Mouse (Mus musculus) stomach, embryonic 15.5 days (tissue): ENCODE measurements around the gene Irak2. TPM values are rescaled to one million over a fixed set of nuclear protein-coding genes. Genes with fewer than 3 reads are reported as not detected.

ENCODE experiments used
- ATAC-seq: fragments of 200-750 bp; cut with Nextera tagmentation; 2 replicates; pipeline ENCODE4 v1.8.0; 2017; ENCODE audit warnings: low read depth, moderate number of reproducible peaks, moderate TSS enrichment; ENCODE audit not compliant: insufficient read depth, low FRiP score
- H3K27ac ChIP-seq: fragments of 300-500 bp; sonication (generic); 2 replicates; pipeline ENCODE4 v1.5.1; 2015; ENCODE audit warnings: mild to moderate bottlenecking, inconsistent platforms
- H3K27me3 ChIP-seq: fragments of 300-500 bp; sonication (generic); replicated peaks from 2 replicates; pipeline ENCODE4 v1.6.1; 2015; ENCODE audit warnings: inconsistent platforms
- H3K36me3 ChIP-seq: fragments of 300-500 bp; sonication (generic); 2 replicates; pipeline ENCODE4 v1.6.1; 2015; ENCODE audit warnings: inconsistent platforms
- H3K4me1 ChIP-seq: fragments of 300-500 bp; sonication (generic); 2 replicates; pipeline ENCODE4 v1.6.1; 2015; ENCODE audit warnings: inconsistent platforms
- H3K4me2 ChIP-seq: fragments of 300-500 bp; sonication (generic); 2 replicates; pipeline ENCODE4 v1.6.1; 2015; ENCODE audit warnings: mild to moderate bottlenecking, inconsistent platforms
- H3K4me3 ChIP-seq: fragments of 300-500 bp; sonication (generic); replicated peaks from 2 replicates; pipeline ENCODE4 v1.5.1; 2015; ENCODE audit warnings: inconsistent platforms
- H3K9ac ChIP-seq: fragments of 300-500 bp; sonication (generic); 2 replicates; pipeline ENCODE4 v1.6.1; 2015; ENCODE audit warnings: inconsistent platforms
- H3K9me3 ChIP-seq: fragments of 300-500 bp; sonication (generic); 2 replicates; pipeline ENCODE4 v1.6.1; 2016; ENCODE audit warnings: inconsistent platforms
- WGBS: fragments of 180-500 bp; shearing (Covaris S2); methylation state at CpG from one replicate; pipeline ENCODE4 v1.1.7; 2015; 5-methylcytosine and 5-hydroxymethylcytosine counted together
- polyA plus RNA-seq: library from polyadenylated mRNA; unstranded; fragments of >200 nt; fragmentation: Nextera tagmentation; extraction: Ambion mirVana; gene quantifications from 2 replicates; pipeline ENCODE4 v1.2.1, GENCODE M21; 2015

The Irak2 gene
- 8.0 and 10.0 TPM in 2 replicates for polyA plus RNA-seq

GRCm38 (mm10) chr6:113638302-113639040 lies at the start of gene Irak2:
Gene Irak2 (plus strand): TSS chr6:113638467.
- peak; percentile 91 for ATAC-seq
- H3K27ac ChIP-seq: peak within 1 kb of the TSS; percentile 19; the same call in 1 of the 2 replicates
- peaks cover 3% of the 10 kb centered on the region; the same call in 1 of the 2 replicates for H3K4me1 ChIP-seq
- no peaks in the 10 kb centered on the region for H3K9me3 ChIP-seq
- H3K27me3 ChIP-seq: no peaks in the 10 kb centered on the region
- H3K4me3 ChIP-seq: peak within 1 kb of the TSS; percentile 56
- H3K9ac ChIP-seq: peak within 1 kb of the TSS; percentile 38; the same call in 1 of the 2 replicates
- H3K4me2 ChIP-seq: peak within 1 kb of the TSS; percentile 66
- WGBS: 7% methylated on average over 37 of the region's 37 CpGs
- H3K36me3 ChIP-seq: no peaks in the 10 kb centered on the region

- WGBS: 91% methylated on average over 2 of the region's 2 CpGs
- no peak overlapping the region for H3K4me2 ChIP-seq
- no peaks in the 10 kb centered on the region for H3K36me3 ChIP-seq
- H3K27ac ChIP-seq: no peak overlapping the region
- no peak overlapping the region for H3K4me3 ChIP-seq
- ATAC-seq: no peak
- no peaks in the 10 kb centered on the region for H3K4me1 ChIP-seq
- no peak overlapping the region for H3K9ac ChIP-seq
- no peaks in the 10 kb centered on the region for H3K9me3 ChIP-seq
- H3K27me3 ChIP-seq: no peaks in the 10 kb centered on the region
Measured at GRCm38 (mm10) chr6:113592637-113593036, 45.6 kb upstream of the Irak2 start.

- Histone ChIP-seq H3K4me2 (no peak overlapping the region), H3K4me1 (peaks cover 9% of the 10 kb centered on the region; the same call in 1 of the 2 replicates), H3K9ac (no peak overlapping the region), H3K27ac (no peak overlapping the region), H3K4me3 (no peak overlapping the region), H3K9me3 (no peaks in the 10 kb centered on the region), H3K27me3 (no peaks in the 10 kb centered on the region), H3K36me3 (no peaks in the 10 kb centered on the region)
- no peak for ATAC-seq
- WGBS: 84% methylated on average over 4 of the region's 4 CpGs
Measured at GRCm38 (mm10) chr6:113597945-113598344, 40.3 kb upstream of the Irak2 start.

GRCm38 (mm10) chr6:113599833-113600232 lies 38.4 kb upstream of the Irak2 start:
- no peaks in the 10 kb centered on the region for H3K27me3 ChIP-seq
- no peak overlapping the region; the same call in 1 of the 2 replicates for H3K27ac ChIP-seq
- no peaks in the 10 kb centered on the region for H3K9me3 ChIP-seq
- H3K9ac ChIP-seq: no peak overlapping the region
- H3K4me1 ChIP-seq: peaks cover 9% of the 10 kb centered on the region; the same call in 1 of the 2 replicates
- WGBS: 46% methylated on average over 5 of the region's 5 CpGs
- H3K36me3 ChIP-seq: no peaks in the 10 kb centered on the region
- ATAC-seq: 0 out of 2 replicates have a peak, but pooled peaks have one; percentile 25
- H3K4me3 ChIP-seq: no peak overlapping the region
- no peak overlapping the region for H3K4me2 ChIP-seq

- 0 out of 2 replicates have a peak within 1 kb of the TSS, but pooled peaks have one; percentile 3 for H3K4me2 ChIP-seq
- no peak within 1 kb of the TSS; the same call in 1 of the 2 replicates for H3K27ac ChIP-seq
- 40% methylated on average over 23 of the region's 23 CpGs for WGBS
- ATAC-seq: no peak
- H3K9me3 ChIP-seq: no peaks in the 10 kb centered on the region
- H3K9ac ChIP-seq: no peak within 1 kb of the TSS
- H3K4me1 ChIP-seq: peaks cover 9% of the 10 kb centered on the region; the same call in 1 of the 2 replicates
- no peak within 1 kb of the TSS for H3K4me3 ChIP-seq
- H3K27me3 ChIP-seq: no peaks in the 10 kb centered on the region
- no peaks in the 10 kb centered on the region for H3K36me3 ChIP-seq
Measured at GRCm38 (mm10) chr6:113600543-113601139, 37.6 kb upstream of the Irak2 start, which contains the start of gene Fancd2os. Gene Fancd2os (minus strand): TSS chr6:113600715.

GRCm38 (mm10) chr6:113602821-113603220 lies 35.4 kb upstream of the Irak2 start:
- Histone ChIP-seq H3K9ac (no peak overlapping the region), H3K36me3 (no peaks in the 10 kb centered on the region), H3K4me3 (no peak overlapping the region), H3K27me3 (no peaks in the 10 kb centered on the region), H3K27ac (no peak overlapping the region), H3K4me1 (peaks cover 15% of the 10 kb centered on the region), H3K9me3 (no peaks in the 10 kb centered on the region), H3K4me2 (no peak overlapping the region)
- ATAC-seq: no peak
- WGBS: 89% methylated on average over 6 of the region's 6 CpGs

- H3K4me1 ChIP-seq: peaks cover 15% of the 10 kb centered on the region
- H3K27ac ChIP-seq: peak overlapping the region; percentile 74; the same call in 1 of the 2 replicates
- H3K9me3 ChIP-seq: no peaks in the 10 kb centered on the region
- H3K4me3 ChIP-seq: peak overlapping the region; percentile 92
- 52% methylated on average over 12 of the region's 12 CpGs for WGBS
- H3K4me2 ChIP-seq: peak overlapping the region; percentile 81
- H3K36me3 ChIP-seq: no peaks in the 10 kb centered on the region
- peak overlapping the region; percentile 86; the same call in 1 of the 2 replicates for H3K9ac ChIP-seq
- H3K27me3 ChIP-seq: no peaks in the 10 kb centered on the region
- no peak for ATAC-seq
Measured at GRCm38 (mm10) chr6:113603993-113604392, 34.3 kb upstream of the Irak2 start.

- peak within 1 kb of the TSS; percentile 86 for H3K9ac ChIP-seq
- H3K9me3 ChIP-seq: no peaks in the 10 kb centered on the region
- H3K4me3 ChIP-seq: peak within 1 kb of the TSS; percentile 92
- WGBS: under 1% methylated on average over 57 of the region's 65 CpGs
- H3K4me2 ChIP-seq: peak within 1 kb of the TSS; percentile 81
- peaks cover 14% of the 10 kb centered on the region for H3K4me1 ChIP-seq
- ATAC-seq: peak; percentile 92
- no peaks in the 10 kb centered on the region for H3K36me3 ChIP-seq
- peak within 1 kb of the TSS; percentile 74 for H3K27ac ChIP-seq
- no peaks in the 10 kb centered on the region for H3K27me3 ChIP-seq
Measured at GRCm38 (mm10) chr6:113604432-113605223, 33.6 kb upstream of the Irak2 start, which contains the start of gene Brk1. Gene Brk1 (plus strand): TSS chr6:113604772.

GRCm38 (mm10) chr6:113605224-113605545 lies 33.1 kb upstream of the Irak2 start:
- ATAC-seq: no peak
- Histone ChIP-seq H3K4me1 (peaks cover 11% of the 10 kb centered on the region), H3K27ac (peak overlapping the region; percentile 74), H3K4me2 (peak overlapping the region; percentile 81), H3K9me3 (no peaks in the 10 kb centered on the region), H3K9ac (peak overlapping the region; percentile 86), H3K36me3 (0 out of 2 replicates have a peak, but pooled peaks cover under 1% of the 10 kb centered on the region), H3K4me3 (peak overlapping the region; percentile 92), H3K27me3 (no peaks in the 10 kb centered on the region)
- WGBS: 2% methylated on average over 10 of the region's 10 CpGs

- peaks cover 12% of the 10 kb centered on the region; the same call in 1 of the 2 replicates for H3K36me3 ChIP-seq
- no peak overlapping the region for H3K4me3 ChIP-seq
- peaks cover 6% of the 10 kb centered on the region; the same call in 1 of the 2 replicates for H3K4me1 ChIP-seq
- H3K9ac ChIP-seq: no peak overlapping the region
- WGBS: 66% methylated on average over 6 of the region's 6 CpGs
- no peaks in the 10 kb centered on the region for H3K27me3 ChIP-seq
- no peak for ATAC-seq
- no peak overlapping the region for H3K27ac ChIP-seq
- no peak overlapping the region for H3K4me2 ChIP-seq
- H3K9me3 ChIP-seq: no peaks in the 10 kb centered on the region
Measured at GRCm38 (mm10) chr6:113608871-113609270, 29.4 kb upstream of the Irak2 start.

GRCm38 (mm10) chr6:113609293-113609692 lies 29.0 kb upstream of the Irak2 start:
- H3K4me3 ChIP-seq: no peak overlapping the region
- H3K9me3 ChIP-seq: no peaks in the 10 kb centered on the region
- no peak overlapping the region for H3K27ac ChIP-seq
- H3K9ac ChIP-seq: no peak overlapping the region
- no peaks in the 10 kb centered on the region for H3K27me3 ChIP-seq
- WGBS: 88% methylated on average over 7 of the region's 7 CpGs
- peaks cover 16% of the 10 kb centered on the region; the same call in 1 of the 2 replicates for H3K36me3 ChIP-seq
- H3K4me2 ChIP-seq: no peak overlapping the region
- peaks cover 6% of the 10 kb centered on the region; the same call in 1 of the 2 replicates for H3K4me1 ChIP-seq
- no peak for ATAC-seq
